Mouse (Mus musculus): Measurements from ENCODE around the gene Oscar.

Oscar gene

DNA sequence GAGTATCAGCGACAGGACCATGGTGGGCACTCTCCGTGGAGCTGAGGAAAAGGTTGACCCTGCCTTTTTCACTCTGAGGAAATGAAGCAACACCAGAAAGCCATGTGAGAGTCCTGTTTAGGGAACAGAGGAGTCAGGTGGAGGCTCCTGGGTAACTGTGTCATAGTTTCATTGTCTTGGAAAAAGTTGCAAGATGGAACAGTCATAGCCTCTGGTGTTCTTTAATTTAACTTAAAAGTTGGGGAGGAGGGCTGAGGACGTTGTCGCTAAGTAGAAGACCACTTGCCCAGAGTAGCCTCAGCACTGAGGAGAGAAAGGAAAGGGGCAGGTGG lies at the start of gene Oscar:
Gene Oscar (minus strand): TSS at position 101 of the 332 bp plus-strand sequence.
- no peak for DNase-seq (ENCODE audit: low spot score)

- DNase-seq (ENCODE audit: low spot score), result peak; percentile 79
Observed at GRCm38 (mm10) chr7:3665215-3666114, 49.5 kb upstream of the Oscar start, which contains the start of gene Leng1. Gene Leng1 (minus strand): TSS chr7:3665840.

DNA sequence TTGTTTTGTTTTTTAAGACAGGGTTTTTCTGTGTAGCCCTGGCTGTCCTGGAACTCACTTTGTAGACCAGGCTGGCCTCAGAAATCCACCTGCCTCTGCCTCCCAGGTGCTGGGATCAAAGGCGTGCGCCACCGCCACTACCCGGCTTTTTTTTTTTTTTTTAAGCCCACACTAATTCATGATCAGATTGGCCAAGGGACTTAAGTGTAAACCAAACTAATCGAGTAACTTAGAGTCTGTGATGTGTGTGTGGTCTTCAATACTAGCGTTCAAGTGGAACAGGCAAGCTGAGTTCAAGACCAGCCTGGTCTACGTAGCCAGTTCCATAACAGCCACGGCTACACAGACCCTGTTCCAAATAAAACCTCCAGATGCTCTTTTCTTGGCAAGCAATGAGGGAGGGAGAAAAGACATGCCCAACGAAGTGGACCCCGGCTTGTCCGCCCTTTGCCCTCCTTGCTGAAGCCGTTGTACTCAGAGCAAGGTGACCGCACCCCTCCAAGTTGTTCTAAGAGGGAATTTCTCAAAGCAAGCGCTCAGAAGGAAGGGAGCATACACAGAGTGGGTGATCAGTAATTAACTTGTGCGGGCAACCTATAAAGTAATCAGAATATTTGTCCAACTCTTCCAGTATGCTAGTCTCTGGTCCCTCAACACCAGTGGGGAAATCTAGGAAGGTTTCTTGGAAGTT lies 48.7 kb upstream of the Oscar start:
- no peak for DNase-seq (ENCODE audit: low spot score)

- DNase-seq (ENCODE audit: low spot score), result no peak
Observed at GRCm38 (mm10) chr7:3658578-3658977, 42.6 kb upstream of the Oscar start.

GRCm38 (mm10) chr7:3656966-3657365 lies 41.0 kb upstream of the Oscar start:
- no peak for DNase-seq (ENCODE audit: low spot score)

DNA sequence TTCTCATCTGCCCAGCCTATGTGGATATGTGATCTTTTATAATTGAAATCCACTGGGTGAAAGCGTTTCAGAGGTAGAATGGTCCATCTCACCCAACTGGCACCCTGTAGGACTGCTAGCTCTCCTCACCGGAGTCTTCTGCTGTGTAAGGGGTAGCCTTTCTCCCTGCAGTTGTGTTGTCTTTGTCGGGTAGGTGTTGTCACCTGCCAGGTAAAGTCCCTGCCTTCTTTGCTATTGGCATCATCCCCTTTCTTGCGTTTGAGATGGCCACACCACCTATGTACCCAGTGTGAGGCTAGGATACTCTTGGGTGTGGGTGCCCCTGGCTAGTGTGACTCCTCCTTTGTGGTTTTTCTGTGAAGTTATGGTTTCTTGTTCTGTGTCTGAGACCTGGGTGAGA lies 30.7 kb upstream of the Oscar start:
- DNase-seq (ENCODE audit: low spot score), result no peak

GRCm38 (mm10) chr7:3646188-3646587 lies 30.2 kb upstream of the Oscar start:
- no peak for DNase-seq (ENCODE audit: low spot score)

DNA sequence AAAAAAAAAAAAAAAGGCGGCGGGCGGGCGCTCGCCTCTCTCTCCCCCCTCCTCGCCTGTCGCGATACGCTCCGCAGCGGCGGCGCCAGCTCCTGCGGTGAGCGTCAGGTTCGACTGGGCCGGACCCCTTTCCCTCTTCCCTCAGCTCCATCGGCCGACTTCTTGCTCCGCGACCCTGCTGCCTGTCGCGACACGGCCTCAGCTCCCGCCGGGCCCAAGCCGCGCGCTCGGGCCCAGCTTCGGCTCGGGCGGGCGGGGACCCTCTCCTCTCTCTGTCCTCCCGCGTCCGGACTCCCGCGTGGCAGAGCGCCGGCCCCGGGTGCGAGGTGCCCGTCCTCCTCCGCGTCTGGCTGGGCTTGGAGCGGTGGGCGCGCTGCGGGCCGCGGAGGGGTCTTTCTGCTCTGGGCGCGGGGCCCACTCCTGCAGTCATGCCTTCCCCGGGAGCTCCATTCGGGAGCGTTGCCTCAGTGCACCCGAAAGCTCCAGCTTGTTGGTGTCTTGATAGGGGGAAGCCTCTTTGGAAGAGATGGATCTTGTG lies 29.6 kb upstream of the Oscar start:
- peak; percentile 23 for DNase-seq (ENCODE audit: low spot score)

GRCm38 (mm10) chr7:3644672-3645487 lies 28.9 kb upstream of the Oscar start, which contains the start of gene Cnot3:
Gene Cnot3 (plus strand): TSS chr7:3645268.
- peak; percentile 89 for DNase-seq (ENCODE audit: low spot score)

DNA sequence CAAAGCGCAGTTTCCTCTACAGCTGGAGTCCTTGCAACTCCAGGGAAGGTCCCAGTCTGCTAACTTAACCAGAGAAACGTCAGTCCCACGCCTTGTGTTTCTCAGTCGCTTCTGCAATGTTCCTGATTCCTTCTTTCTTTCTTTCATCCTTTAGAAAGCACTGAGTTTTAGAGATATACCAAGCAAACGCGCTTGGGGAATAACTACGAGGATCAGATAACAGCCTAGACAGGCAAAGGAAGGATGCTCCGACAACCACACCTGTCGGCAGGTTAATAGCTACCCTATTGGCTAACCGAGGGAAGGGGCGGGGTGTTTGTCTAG lies 28.4 kb upstream of the Oscar start:
- no peak for DNase-seq (ENCODE audit: low spot score)

GRCm38 (mm10) chr7:3643843-3644242 lies 27.9 kb upstream of the Oscar start:
- DNase-seq (ENCODE audit: low spot score), result no peak

GRCm38 (mm10) chr7:3643412-3643811 lies 27.5 kb upstream of the Oscar start:
- no peak for DNase-seq (ENCODE audit: low spot score)

GRCm38 (mm10) chr7:3630478-3630815 lies 14.5 kb upstream of the Oscar start:
- DNase-seq (ENCODE audit: low spot score), result no peak

DNA sequence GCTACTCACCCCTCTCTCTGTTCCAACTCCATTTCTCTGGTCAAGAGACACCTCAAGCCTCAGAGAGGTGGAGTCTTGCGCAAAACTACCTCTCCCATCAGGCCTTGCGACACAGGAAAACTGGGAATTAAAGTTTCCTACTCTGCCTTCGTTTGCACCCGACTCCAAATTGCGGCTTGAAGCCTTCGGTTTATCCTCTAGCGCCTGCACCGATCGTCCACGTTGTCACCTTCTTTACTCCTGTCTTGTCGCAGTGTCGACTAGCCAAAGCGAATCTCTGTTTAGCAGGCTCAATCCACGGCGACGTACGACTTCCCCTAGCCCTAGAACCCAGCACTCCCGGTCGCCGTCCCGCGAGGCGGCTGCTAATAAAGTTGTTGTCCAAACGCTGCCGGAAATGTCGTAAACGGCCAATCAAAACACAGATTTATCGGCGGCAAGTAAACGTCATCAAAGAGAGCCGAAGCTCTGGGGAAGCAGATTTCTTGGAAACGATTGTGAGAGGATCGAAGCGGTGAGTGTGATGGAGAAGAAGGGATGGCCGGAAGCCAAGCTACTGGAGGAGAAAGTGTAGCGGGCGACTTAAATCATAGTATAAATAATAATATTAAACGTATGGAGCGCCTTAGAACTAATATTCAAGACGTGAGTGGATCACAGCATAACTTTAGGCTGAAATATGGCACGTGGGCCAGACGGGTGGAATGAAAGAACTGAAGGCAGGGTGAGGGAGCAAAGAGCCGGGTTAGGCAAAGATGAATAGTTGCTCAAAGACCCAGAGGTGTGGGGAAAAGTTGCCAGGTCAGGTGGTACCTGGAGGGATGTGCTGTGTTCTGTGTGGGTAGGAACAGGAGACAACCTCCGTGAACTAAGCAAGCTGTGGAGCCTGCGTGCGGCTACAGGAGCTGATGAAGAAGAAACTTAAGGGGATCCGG lies 13.9 kb upstream of the Oscar start, which contains the start of the genes Tfpt and Prpf31:
Gene Tfpt (minus strand): TSS at position 387 of the 935 bp plus-strand sequence.
Gene Prpf31 (plus strand): TSS at position 443 of the 935 bp plus-strand sequence.
- peak; percentile 81 for DNase-seq (ENCODE audit: low spot score)

GRCm38 (mm10) chr7:3629030-3629429 lies 13.1 kb upstream of the Oscar start:
- DNase-seq (ENCODE audit: low spot score), result no peak

- DNase-seq (ENCODE audit: low spot score), result peak; percentile 43
Observed at GRCm38 (mm10) chr7:3617242-3617995, 1.5 kb upstream of the Oscar start, which contains the start of gene Ndufa3. Gene Ndufa3 (plus strand): TSS chr7:3617373.

DNA sequence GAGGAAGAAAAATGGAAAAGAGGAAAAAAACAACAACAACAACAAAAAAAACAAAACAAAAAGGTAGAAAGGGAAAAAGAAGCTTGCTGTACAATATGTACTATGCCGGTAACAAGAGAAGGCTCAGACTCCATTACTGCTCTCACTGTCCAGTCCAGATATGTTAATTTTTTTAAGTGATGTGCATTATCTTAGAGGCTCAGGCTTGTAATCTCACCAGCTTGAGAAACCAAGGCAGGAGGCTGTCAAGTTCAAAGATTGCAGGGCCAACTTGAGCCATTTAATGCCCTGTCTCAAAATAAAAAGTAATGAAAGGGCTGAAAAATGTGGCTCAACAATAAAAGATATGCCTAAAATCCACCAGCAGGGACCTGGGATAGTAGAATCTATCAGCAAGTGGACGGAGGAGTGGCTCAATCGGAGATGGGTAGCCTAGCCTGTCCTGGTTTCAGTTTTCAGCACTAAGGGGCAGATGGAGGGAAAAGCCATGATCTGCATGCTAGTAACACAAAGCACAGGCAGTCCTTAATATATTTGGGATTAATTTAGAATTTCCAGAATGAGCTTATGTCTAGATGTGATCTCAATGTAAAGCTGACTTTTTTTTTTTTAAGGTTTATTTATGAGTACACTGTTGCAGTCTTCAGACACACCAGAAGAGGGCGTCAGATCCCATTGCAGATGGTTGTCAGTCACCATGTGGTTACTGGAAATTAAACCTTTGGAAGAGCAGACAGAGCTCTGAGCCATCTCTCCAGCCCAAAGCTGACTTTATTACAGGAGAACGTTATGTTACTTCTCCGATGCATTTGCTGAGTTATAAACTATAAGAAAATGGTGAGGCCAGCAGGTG lies 658 bp upstream of the Oscar start:
- DNase-seq (ENCODE audit: low spot score), result no peak

- DNase-seq (ENCODE audit: low spot score), result no peak
Observed at GRCm38 (mm10) chr7:3614021-3614420, 1.9 kb downstream of the Oscar start.

- DNase-seq (ENCODE audit: low spot score), result no peak
Observed at GRCm38 (mm10) chr7:3611006-3611405, 5.0 kb downstream of the Oscar start.

Data from ovary, postnatal 10 days (tissue).